Mouse (Mus musculus) E14TG2a.4 (cell line): Measurements from ENCODE around the gene Rtn4rl1.

Experiments used
- CTCF ChIP-seq: conservative IDR thresholded peaks from 2 replicates; pipeline ENCODE4 v1.5.1; 2014; ENCODE audit warnings: low read length
- NANOG ChIP-seq: IDR thresholded peaks from 2 replicates; pipeline ENCODE4 v1.6.1; 2014; ENCODE audit warnings: borderline replicate concordance, low read length, mixed read lengths

DNA sequence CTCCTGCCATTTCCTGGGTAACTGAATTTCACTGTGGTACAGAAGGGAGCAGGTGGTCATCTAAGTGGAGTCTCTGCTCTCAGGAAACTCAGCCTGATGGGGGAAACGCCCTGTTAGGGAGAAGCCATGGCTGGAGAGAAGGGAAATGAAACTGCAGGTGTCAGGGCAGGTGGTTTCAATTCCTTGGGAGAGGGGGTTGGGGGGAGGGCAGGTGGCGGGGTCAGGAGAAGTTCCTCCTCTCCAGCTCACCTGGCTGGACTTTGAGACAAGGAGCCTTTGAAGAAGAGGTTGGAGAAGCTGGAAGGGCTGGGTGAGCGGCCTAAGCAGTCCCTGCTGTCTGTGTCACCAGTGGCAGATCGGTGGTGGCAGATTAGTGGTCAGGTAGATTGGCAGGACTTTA is 12.8 kb downstream of the Rtn4rl1 start:
- TF ChIP-seq NANOG (no peak), CTCF (no peak)
